ENCODE assay signal across 14 mouse cellular contexts in the genomic region with DNA sequence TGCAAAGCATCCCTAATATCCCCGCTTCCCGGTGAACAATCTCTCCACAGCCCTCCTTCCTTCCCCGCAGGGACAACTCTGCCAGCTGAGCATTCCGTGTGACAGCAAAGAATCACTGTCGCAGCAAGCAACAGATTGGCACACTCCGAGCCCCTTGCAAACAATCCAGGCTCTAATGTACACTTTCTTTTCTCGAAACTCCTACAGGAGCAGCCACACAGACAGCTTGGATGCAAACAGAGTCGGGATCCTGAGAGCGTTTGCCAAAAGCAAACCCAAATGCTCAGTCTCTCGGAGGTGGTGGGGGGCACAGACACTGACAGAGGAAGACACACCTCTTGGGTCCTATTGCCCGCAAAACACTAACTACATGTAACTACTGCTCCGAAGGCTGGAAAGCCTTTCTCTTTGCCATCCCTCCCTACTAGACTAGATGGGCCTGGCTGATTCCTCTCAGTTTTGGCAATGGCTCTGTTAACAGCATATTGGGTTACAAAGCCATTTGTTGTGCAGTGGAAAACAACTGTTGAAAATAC. TPM values are rescaled to one million over a fixed set of nuclear protein-coding genes. Genes with fewer than 3 reads are reported as not detected.
A peak's percentile ranks its signal among the peaks of the same experiment; 100 is the strongest.
DNase-seq lines count a peak whose midpoint lies in the region; ATAC-seq and TF ChIP-seq lines count a peak whose summit lies in the region.
"Had no signal": no experiment of that assay in that cellular context is flagged by ENCODE, and none has a peak within 500 bp of the region (broad histone marks: within the 10 kb centered on the region; RNA-seq: fewer than 3 reads in every experiment).

No protein-coding gene starts in this region.

- 0 out of 2 replicates have a peak, but pooled peaks cover 4% of the 10 kb centered on the region for H3K27me3 ChIP-seq in embryonic facial prominence, embryonic 11.5 days (ENCODE audit: control insufficient read depth, insufficient read depth, low read length)
- peaks cover 47% of the 10 kb centered on the region for H3K27me3 ChIP-seq in embryonic facial prominence, embryonic 10.5 days (replicated peaks; ENCODE audit: low read depth, poor library complexity, severe bottlenecking)
- no peaks in the 10 kb centered on the region for H3K27me3 ChIP-seq in hindbrain, embryonic 16.5 days (replicated peaks; ENCODE audit: control insufficient read depth, insufficient read depth, low read length)
- H3K27me3 ChIP-seq in midbrain, postnatal 0 days (ENCODE audit: insufficient read depth, low read length), result no peaks in the 10 kb centered on the region
- H3K27me3 ChIP-seq in intestine, embryonic 15.5 days (replicated peaks), result 0 out of 2 replicates have a peak, but pooled peaks cover 3% of the 10 kb centered on the region
- H3K27me3 ChIP-seq: neural tube, embryonic 12.5 days had no signal

- peak; percentile 9 for DNase-seq in embryonic facial prominence, embryonic 11.5 days (ENCODE audit: low spot score)
- DNase-seq in embryonic facial prominence, embryonic 10.5 days (ENCODE audit: low spot score), result no peak
- DNase-seq in retina, postnatal 1 day, result peak; percentile 11
- no peak for DNase-seq in retina, embryonic 14.5 days (ENCODE audit: low spot score)
- peak; percentile 31 for DNase-seq in midbrain, postnatal 0 days (ENCODE audit: low spot score)
- no peak for DNase-seq in Muller cell, postnatal 12 days (ENCODE audit: inconsistent ontology term)
- DNase-seq: adrenal gland, adult 8-10 months; heart, postnatal 10 days; kidney, postnatal 14 days; lung, postnatal 36 days had no signal

- no peak overlapping the region for H3K9ac ChIP-seq in embryonic facial prominence, embryonic 11.5 days (replicated peaks; ENCODE audit: low read length)
- peak overlapping the region; percentile 41; the same call in 1 of the 2 replicates for H3K9ac ChIP-seq in hindbrain, embryonic 16.5 days (ENCODE audit: low read depth, low read length)
- no peak overlapping the region; the same call in 1 of the 2 replicates for H3K9ac ChIP-seq in midbrain, postnatal 0 days (replicated peaks; ENCODE audit: low read length, poor library complexity, severe bottlenecking)
- H3K9ac ChIP-seq in intestine, embryonic 15.5 days, result no peak overlapping the region
- H3K9ac ChIP-seq: limb, embryonic 15.5 days; neural tube, embryonic 12.5 days had no signal

- H3K4me3 ChIP-seq in embryonic facial prominence, embryonic 11.5 days (ENCODE audit: low read depth, low read length), result no peak overlapping the region
- H3K4me3 ChIP-seq in embryonic facial prominence, embryonic 10.5 days, result no peak overlapping the region
- H3K4me3 ChIP-seq in hindbrain, embryonic 16.5 days (ENCODE audit: low read length), result no peak overlapping the region
- no peak overlapping the region for H3K4me3 ChIP-seq in midbrain, postnatal 0 days (ENCODE audit: low read depth, low read length)
- H3K4me3 ChIP-seq in intestine, embryonic 15.5 days (replicated peaks), result no peak overlapping the region
- H3K4me3 ChIP-seq: limb, embryonic 15.5 days; neural tube, embryonic 12.5 days had no signal

- no peaks in the 10 kb centered on the region for H3K36me3 ChIP-seq in embryonic facial prominence, embryonic 11.5 days (replicated peaks; ENCODE audit: control insufficient read depth, insufficient read depth, low read depth, low read length)
- H3K36me3 ChIP-seq in embryonic facial prominence, embryonic 10.5 days (replicated peaks), result no peaks in the 10 kb centered on the region
- H3K36me3 ChIP-seq in hindbrain, embryonic 16.5 days (ENCODE audit: control insufficient read depth, insufficient read depth, low read length), result no peaks in the 10 kb centered on the region
- peaks cover 5% of the 10 kb centered on the region; the same call in 1 of the 2 replicates for H3K36me3 ChIP-seq in midbrain, postnatal 0 days (ENCODE audit: insufficient read depth, low read length)
- no peaks in the 10 kb centered on the region for H3K36me3 ChIP-seq in intestine, embryonic 15.5 days
- H3K36me3 ChIP-seq: limb, embryonic 15.5 days; neural tube, embryonic 12.5 days had no signal

- H3K9me3 ChIP-seq in embryonic facial prominence, embryonic 11.5 days (replicated peaks; ENCODE audit: control insufficient read depth, low read length), result no peaks in the 10 kb centered on the region
- H3K9me3 ChIP-seq in embryonic facial prominence, embryonic 10.5 days, result no peaks in the 10 kb centered on the region
- H3K9me3 ChIP-seq in hindbrain, embryonic 16.5 days (ENCODE audit: control insufficient read depth, low read length), result no peaks in the 10 kb centered on the region
- H3K9me3 ChIP-seq in midbrain, postnatal 0 days (ENCODE audit: low read length), result no peaks in the 10 kb centered on the region
- H3K9me3 ChIP-seq in intestine, embryonic 15.5 days, result no peaks in the 10 kb centered on the region
- H3K9me3 ChIP-seq: limb, embryonic 15.5 days; neural tube, embryonic 12.5 days had no signal

- no peak for ATAC-seq in embryonic facial prominence, embryonic 11.5 days (replicated peaks; ENCODE audit: insufficient number of reproducible peaks, low FRiP score, low TSS enrichment, low read depth)
- ATAC-seq in hindbrain, embryonic 16.5 days, result peak; percentile 46
- no peak for ATAC-seq in midbrain, postnatal 0 days (ENCODE audit: low FRiP score)
- ATAC-seq in intestine, embryonic 15.5 days, result no peak

- no peak for TF ChIP-seq CTCF in midbrain, postnatal 0 days (IDR thresholded peaks at IDR 0.05)

- H3K4me2 ChIP-seq in embryonic facial prominence, embryonic 11.5 days (ENCODE audit: low read depth, low read length), result no peak overlapping the region
- H3K4me2 ChIP-seq in hindbrain, embryonic 16.5 days (ENCODE audit: low read length), result peak overlapping the region; percentile 28
- H3K4me2 ChIP-seq in midbrain, postnatal 0 days (ENCODE audit: low read depth, low read length, poor library complexity, severe bottlenecking), result peak overlapping the region; percentile 10
- H3K4me2 ChIP-seq in intestine, embryonic 15.5 days (replicated peaks), result no peak overlapping the region
- H3K4me2 ChIP-seq: limb, embryonic 15.5 days had no signal

- H3K27ac ChIP-seq in embryonic facial prominence, embryonic 11.5 days (replicated peaks; ENCODE audit: low read depth, low read length), result no peak overlapping the region
- H3K27ac ChIP-seq in embryonic facial prominence, embryonic 10.5 days (replicated peaks), result no peak overlapping the region
- peak overlapping the region; percentile 13; the same call in 1 of the 2 replicates for H3K27ac ChIP-seq in hindbrain, embryonic 16.5 days (ENCODE audit: low read depth, low read length)
- peak overlapping the region; percentile 48; the same call in 1 of the 2 replicates for H3K27ac ChIP-seq in midbrain, postnatal 0 days (ENCODE audit: low read depth, low read length)
- H3K27ac ChIP-seq in intestine, embryonic 15.5 days, result no peak overlapping the region
- H3K27ac ChIP-seq: limb, embryonic 15.5 days; neural tube, embryonic 12.5 days had no signal

- no peaks in the 10 kb centered on the region for H3K4me1 ChIP-seq in embryonic facial prominence, embryonic 11.5 days (ENCODE audit: control insufficient read depth, insufficient read depth, low read length)
- H3K4me1 ChIP-seq in embryonic facial prominence, embryonic 10.5 days, result peaks cover 24% of the 10 kb centered on the region
- H3K4me1 ChIP-seq in hindbrain, embryonic 16.5 days (ENCODE audit: control insufficient read depth, insufficient read depth, low read depth, low read length), result peaks cover 18% of the 10 kb centered on the region
- peaks cover 7% of the 10 kb centered on the region; the same call in 1 of the 2 replicates for H3K4me1 ChIP-seq in midbrain, postnatal 0 days (ENCODE audit: insufficient read depth, low read length)
- 0 out of 2 replicates have a peak, but pooled peaks cover 3% of the 10 kb centered on the region for H3K4me1 ChIP-seq in intestine, embryonic 15.5 days (replicated peaks)

- 43% methylated on average over 12 of the region's 12 CpGs for WGBS in embryonic facial prominence, embryonic 11.5 days
- WGBS in embryonic facial prominence, embryonic 10.5 days, result 39% methylated on average over 12 of the region's 12 CpGs
- 26% methylated on average over 12 of the region's 12 CpGs for WGBS in hindbrain, embryonic 16.5 days
- WGBS in midbrain, postnatal 0 days, result 33% methylated on average over 12 of the region's 12 CpGs
- WGBS in intestine, embryonic 15.5 days, result 60% methylated on average over 12 of the region's 12 CpGs

RNA-seq across cellular contexts. Expression of gene Arpp21, which starts 47.3 kb away (rescaled TPM):
- 3.1 and 3.6 TPM in 2 replicates for polyA plus RNA-seq in embryonic facial prominence, embryonic 11.5 days (2014; fragmentation: Nextera tagmentation; extraction: Ambion mirVana)
- polyA plus RNA-seq in embryonic facial prominence, embryonic 10.5 days (2016; fragmentation: Nextera tagmentation; extraction: Ambion mirVana), result 0.63 and 1.8 TPM in 2 replicates
- 48.2 and 61.8 TPM in 2 replicates for polyA plus RNA-seq in hindbrain, embryonic 16.5 days (2015; fragmentation: Nextera tagmentation; extraction: Ambion mirVana)
- total RNA-seq in midbrain, postnatal 0 days (2014; rRNA removed), result 89.5 and 91.3 TPM in 2 replicates
- polyA plus RNA-seq in midbrain, postnatal 0 days (2015; fragmentation: Nextera tagmentation; extraction: Ambion mirVana), result 56.3 and 58.5 TPM in 2 replicates
- polyA plus RNA-seq in intestine, embryonic 15.5 days (2015; fragmentation: Nextera tagmentation; extraction: Ambion mirVana), result 0.70 and 1.1 TPM in 2 replicates

Comparison
In these comparisons a context has a peak if more than half of its experiments do, and no peak if none do; other contexts are left out.
1. DNase-seq: peak in embryonic facial prominence, embryonic 11.5 days (single experiment), retina, postnatal 1 day (single experiment) and midbrain, postnatal 0 days (single experiment); none in embryonic facial prominence, embryonic 10.5 days (single experiment), retina, embryonic 14.5 days (single experiment) and Muller cell, postnatal 12 days (single experiment).
2. H3K27ac ChIP-seq: peak in hindbrain, embryonic 16.5 days (single experiment) and midbrain, postnatal 0 days (single experiment); none in embryonic facial prominence, embryonic 11.5 days (single experiment), embryonic facial prominence, embryonic 10.5 days (single experiment) and intestine, embryonic 15.5 days (single experiment).
3. H3K4me2 ChIP-seq: peak in hindbrain, embryonic 16.5 days (single experiment) and midbrain, postnatal 0 days (single experiment); none in embryonic facial prominence, embryonic 11.5 days (single experiment) and intestine, embryonic 15.5 days (single experiment).
4. RNA of gene Arpp21, which starts 47.3 kb away (polyA plus RNA-seq): 48.2 to 61.8 TPM in hindbrain, embryonic 16.5 days and 56.3 to 58.5 TPM in midbrain, postnatal 0 days; 3.1 to 3.6 TPM in embryonic facial prominence, embryonic 11.5 days, 0.63 to 1.8 TPM in embryonic facial prominence, embryonic 10.5 days and 0.70 to 1.1 TPM in intestine, embryonic 15.5 days; every median in the first group is over 10 times any median in the second.